Mouse (Mus musculus) retina, adult 2 months (tissue): ENCODE results near the gene Adamtsl4.
"Not testable (repeated sequence)": the region's sequence is repeated elsewhere in the genome, so short reads cannot be mapped to it uniquely, and the experiment has no call there.

Experiments used
- DNase-seq: peaks from one replicate; pipeline ENCODE4 v3.0.0-alpha.2; 2012; ENCODE audit warnings: low read depth, low spot score

The Adamtsl4 gene

GRCm38 (mm10) chr3:95660788-95661478 lies 26.8 kb downstream of the Adamtsl4 start:
- DNase-seq, result no peak

GRCm38 (mm10) chr3:95659948-95660347 lies 27.8 kb downstream of the Adamtsl4 start:
- DNase-seq, result no peak

GRCm38 (mm10) chr3:95658868-95659712 lies 28.6 kb downstream of the Adamtsl4 start:
- DNase-seq, result no peak

GRCm38 (mm10) chr3:95658236-95658867 lies 29.4 kb downstream of the Adamtsl4 start, which contains the start of gene Mcl1:
Gene Mcl1, plus strand, starts transcription at chr3:95658788.
- DNase-seq, result peak; percentile 83

GRCm38 (mm10) chr3:95657711-95658110 lies 30.0 kb downstream of the Adamtsl4 start:
- no peak for DNase-seq

- no peak for DNase-seq
Measured at GRCm38 (mm10) chr3:95657108-95657507, 30.6 kb downstream of the Adamtsl4 start.

GRCm38 (mm10) chr3:95655437-95655836 lies 32.3 kb downstream of the Adamtsl4 start:
- DNase-seq, result no peak

GRCm38 (mm10) chr3:95654371-95654770 lies 33.3 kb downstream of the Adamtsl4 start:
- not testable (repeated sequence) for DNase-seq

- DNase-seq, result no peak
Measured at GRCm38 (mm10) chr3:95653473-95654034, 34.2 kb downstream of the Adamtsl4 start.

GRCm38 (mm10) chr3:95652871-95653270 lies 34.8 kb downstream of the Adamtsl4 start:
- no peak for DNase-seq

GRCm38 (mm10) chr3:95652204-95652811 lies 35.4 kb downstream of the Adamtsl4 start:
- DNase-seq, result no peak

- no peak for DNase-seq
Measured at GRCm38 (mm10) chr3:95651391-95652203, 36.1 kb downstream of the Adamtsl4 start.

GRCm38 (mm10) chr3:95651033-95651373 lies 36.7 kb downstream of the Adamtsl4 start:
- DNase-seq, result no peak

- DNase-seq, result no peak
Measured at GRCm38 (mm10) chr3:95650276-95651032, 37.3 kb downstream of the Adamtsl4 start.

- no peak for DNase-seq
Measured at GRCm38 (mm10) chr3:95648016-95648415, 39.7 kb downstream of the Adamtsl4 start.

- DNase-seq, result no peak
Measured at GRCm38 (mm10) chr3:95645313-95646235, 42.1 kb downstream of the Adamtsl4 start.

GRCm38 (mm10) chr3:95643097-95643496 lies 44.6 kb downstream of the Adamtsl4 start:
- DNase-seq, result no peak

GRCm38 (mm10) chr3:95639694-95640093 lies 48.0 kb downstream of the Adamtsl4 start:
- no peak for DNase-seq

GRCm38 (mm10) chr3:95636072-95636471 lies 51.6 kb downstream of the Adamtsl4 start:
- DNase-seq, result no peak
